Mouse (Mus musculus): ENCODE data around the gene Gm44503.
A peak's percentile ranks its signal among the peaks of the same experiment; 100 is the strongest.

Gene Gm44503

DNA sequence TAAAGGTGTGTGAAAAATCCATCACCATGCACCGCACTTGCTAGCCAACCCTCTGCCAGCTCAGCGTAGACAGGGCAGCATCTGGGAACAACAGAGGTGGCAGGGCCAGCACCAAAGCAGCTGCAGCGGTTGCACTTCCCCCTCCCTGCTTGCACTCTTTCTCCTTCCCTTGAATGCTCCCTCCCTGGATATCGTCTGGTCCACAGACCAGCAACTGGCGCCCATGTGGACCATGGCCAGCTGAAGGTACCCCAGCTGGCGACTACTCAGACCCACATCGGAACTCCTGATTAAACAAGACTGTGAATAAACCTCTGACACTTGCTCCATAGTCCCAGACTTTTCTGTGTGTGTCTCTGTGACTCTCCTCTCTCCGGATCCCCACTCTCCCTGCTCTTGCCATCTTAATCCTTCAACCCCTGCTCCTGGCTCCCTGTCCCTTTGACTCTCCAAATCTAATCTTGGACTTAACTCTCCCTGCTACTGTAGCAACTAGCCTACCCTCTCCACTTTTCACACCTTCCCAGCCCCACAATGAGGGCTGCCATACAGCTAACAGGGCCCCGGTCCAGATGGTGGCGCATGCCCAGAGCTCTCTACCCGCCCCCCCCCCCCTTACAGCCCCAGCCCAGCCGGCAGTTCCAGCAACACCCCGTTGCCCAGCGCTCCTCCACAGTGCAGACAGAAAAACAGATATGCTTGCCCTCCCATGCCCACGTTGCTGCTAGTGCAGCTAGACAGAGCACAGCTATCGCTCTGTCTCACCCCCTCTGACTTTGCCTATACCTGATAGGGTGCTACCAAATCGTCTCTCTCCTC, 67.4 kb downstream of the Gm44503 start:
- Histone ChIP-seq H3K36me3 (ENCODE audit: control insufficient read depth, insufficient read depth, low read length, poor library complexity, severe bottlenecking) (peaks cover 7% of the 10 kb centered on the region), H3K27me3 (ENCODE audit: control insufficient read depth, insufficient read depth, low read length, poor library complexity, severe bottlenecking) (no peaks in the 10 kb centered on the region)
- DNase-seq (ENCODE audit: low read depth, low spot score): no peak

DNA sequence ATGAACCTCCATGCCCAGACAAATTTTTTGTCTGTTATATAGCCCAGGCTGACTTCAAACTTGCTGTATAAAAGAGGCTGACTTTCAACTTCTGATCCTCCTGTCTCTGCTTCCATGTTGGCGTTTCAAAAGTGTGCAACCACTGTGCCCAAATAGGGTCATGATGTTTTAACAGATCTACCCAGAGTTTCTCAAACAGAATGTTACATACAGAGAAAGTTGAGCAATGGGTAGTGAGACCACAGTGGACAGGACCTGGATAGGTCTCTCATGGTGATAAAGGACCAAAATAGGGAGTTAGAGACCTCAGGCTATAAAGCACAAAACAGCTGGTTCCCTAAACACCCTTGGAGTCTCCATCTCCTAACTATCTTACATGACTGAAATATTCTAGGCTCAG, 71.8 kb downstream of the Gm44503 start:
- DNase-seq (ENCODE audit: low read depth, low spot score): no peak
- H3K27me3 ChIP-seq (ENCODE audit: control insufficient read depth, insufficient read depth, low read length, poor library complexity, severe bottlenecking): no peaks in the 10 kb centered on the region
- H3K36me3 ChIP-seq (ENCODE audit: control insufficient read depth, insufficient read depth, low read length, poor library complexity, severe bottlenecking): peaks cover 7% of the 10 kb centered on the region

GRCm38 (mm10) chr9:73031421-73031820, 72.8 kb downstream of the Gm44503 start:
- Histone ChIP-seq H3K27me3 (ENCODE audit: control insufficient read depth, insufficient read depth, low read length, poor library complexity, severe bottlenecking) (no peaks in the 10 kb centered on the region), H3K36me3 (ENCODE audit: control insufficient read depth, insufficient read depth, low read length, poor library complexity, severe bottlenecking) (peaks cover 7% of the 10 kb centered on the region)
- no peak for DNase-seq (ENCODE audit: low read depth, low spot score)

GRCm38 (mm10) chr9:73033406-73033805, 74.8 kb downstream of the Gm44503 start:
- Histone ChIP-seq H3K36me3 (ENCODE audit: control insufficient read depth, insufficient read depth, low read length, poor library complexity, severe bottlenecking) (peaks cover 7% of the 10 kb centered on the region; the same call in 1 of the 2 replicates), H3K27me3 (ENCODE audit: control insufficient read depth, insufficient read depth, low read length, poor library complexity, severe bottlenecking) (no peaks in the 10 kb centered on the region)
- DNase-seq (ENCODE audit: low read depth, low spot score): no peak

DNA sequence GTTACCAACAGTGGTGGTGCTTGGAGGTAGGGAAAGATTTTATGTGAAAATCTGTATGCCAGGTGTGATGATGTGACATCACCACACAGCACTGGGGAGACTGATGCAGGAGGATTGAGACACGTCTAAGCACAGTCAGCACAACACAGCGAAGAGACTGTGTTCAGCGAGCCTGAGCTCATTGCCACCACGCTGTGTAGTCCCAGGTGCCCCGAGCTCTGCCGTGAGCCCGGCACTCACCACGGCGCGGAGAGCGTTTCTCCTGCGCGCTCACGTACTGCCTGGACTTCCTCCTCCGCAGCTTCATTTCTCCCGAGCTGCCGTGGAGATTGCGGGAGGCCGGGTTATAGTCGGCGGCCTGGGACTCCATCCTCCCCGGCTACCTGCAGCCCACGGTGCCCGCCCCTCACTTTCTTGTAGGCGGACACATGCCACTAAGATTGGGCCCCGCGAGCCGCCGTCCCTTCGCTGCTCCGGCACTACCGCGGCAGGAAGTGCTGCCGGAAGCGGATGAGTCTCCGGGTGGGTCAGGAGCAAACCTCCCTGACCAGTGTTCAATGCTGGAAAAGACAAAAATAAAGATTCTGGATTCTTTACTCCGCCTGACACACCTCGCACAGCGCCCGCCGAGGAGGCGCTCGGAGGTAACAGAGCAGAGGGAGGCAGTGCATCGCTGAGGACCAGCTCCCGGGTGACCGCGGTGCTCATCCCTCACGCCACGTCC, 80.7 kb downstream of the Gm44503 start:
- no peaks in the 10 kb centered on the region for H3K27me3 ChIP-seq (ENCODE audit: control insufficient read depth, insufficient read depth, low read length, poor library complexity, severe bottlenecking)
- peak; percentile 90 for DNase-seq (ENCODE audit: low read depth, low spot score)

DNA sequence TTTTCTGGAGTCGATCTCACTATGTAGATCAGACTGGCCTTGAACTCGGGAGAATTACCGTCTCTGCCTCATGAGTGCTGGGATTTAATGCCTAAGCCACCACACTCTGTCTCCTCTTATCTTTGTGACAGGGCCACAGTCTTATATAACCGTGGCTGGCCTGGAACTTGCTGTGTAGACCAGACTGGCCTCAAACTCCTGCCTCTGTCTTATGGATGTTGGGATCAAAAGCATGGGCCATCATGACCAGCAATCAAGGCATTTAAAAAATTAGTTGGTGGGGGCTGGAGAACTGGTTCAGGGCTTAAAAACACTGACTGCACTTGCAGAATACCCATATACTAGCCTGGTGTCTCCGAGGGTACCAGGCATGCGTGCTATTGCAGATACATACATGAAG, 81.4 kb downstream of the Gm44503 start, which contains the start of gene Pigb:
Pigb (minus strand) TSS at position 299 of the 400 bp plus-strand sequence.
- Histone ChIP-seq H3K36me3 (ENCODE audit: control insufficient read depth, insufficient read depth, low read length, poor library complexity, severe bottlenecking) (no peaks in the 10 kb centered on the region), H3K27me3 (ENCODE audit: control insufficient read depth, insufficient read depth, low read length, poor library complexity, severe bottlenecking) (no peaks in the 10 kb centered on the region)
- DNase-seq (ENCODE audit: low read depth, low spot score): no peak

More for the DNA sequence above, 80.7 kb downstream of the Gm44503 start:
- H3K36me3 ChIP-seq (ENCODE audit: control insufficient read depth, insufficient read depth, low read length, poor library complexity, severe bottlenecking): no peaks in the 10 kb centered on the region

GRCm38 (mm10) chr9:73044146-73045079, 85.8 kb downstream of the Gm44503 start, which contains the start of gene Rab27a:
TSS of gene Rab27a (plus strand) at chr9:73044854.
- peak; percentile 92 for DNase-seq (ENCODE audit: low read depth, low spot score)
- H3K27me3 ChIP-seq (ENCODE audit: control insufficient read depth, insufficient read depth, low read length, poor library complexity, severe bottlenecking): no peaks in the 10 kb centered on the region
- H3K36me3 ChIP-seq (ENCODE audit: control insufficient read depth, insufficient read depth, low read length, poor library complexity, severe bottlenecking): no peaks in the 10 kb centered on the region

GRCm38 (mm10) chr9:73045204-73045603, 86.6 kb downstream of the Gm44503 start:
- DNase-seq (ENCODE audit: low read depth, low spot score): no peak
- Histone ChIP-seq H3K27me3 (ENCODE audit: control insufficient read depth, insufficient read depth, low read length, poor library complexity, severe bottlenecking) (no peaks in the 10 kb centered on the region), H3K36me3 (ENCODE audit: control insufficient read depth, insufficient read depth, low read length, poor library complexity, severe bottlenecking) (no peaks in the 10 kb centered on the region)

DNA sequence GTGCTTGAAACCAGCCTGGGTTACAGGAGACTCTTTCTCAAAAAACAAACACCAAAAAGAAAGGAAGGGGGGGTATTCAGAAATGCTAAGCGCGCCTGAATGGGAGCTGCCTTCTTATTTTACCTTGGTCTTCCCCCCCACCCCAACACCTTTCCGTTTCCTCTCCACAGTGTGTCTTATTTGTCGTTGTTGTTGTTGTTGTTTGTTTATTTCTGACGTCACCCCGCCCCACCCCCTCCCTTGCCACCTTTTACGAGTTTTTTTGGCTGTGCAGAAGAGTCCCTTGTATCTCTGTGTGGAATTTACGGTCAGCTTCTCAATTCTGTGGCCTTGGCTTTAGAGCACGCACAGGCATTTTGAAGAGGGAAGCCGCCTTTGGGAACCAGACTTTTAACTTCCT, 87.1 kb downstream of the Gm44503 start:
- H3K27me3 ChIP-seq (ENCODE audit: control insufficient read depth, insufficient read depth, low read length, poor library complexity, severe bottlenecking): no peaks in the 10 kb centered on the region
- no peaks in the 10 kb centered on the region for H3K36me3 ChIP-seq (ENCODE audit: control insufficient read depth, insufficient read depth, low read length, poor library complexity, severe bottlenecking)
- DNase-seq (ENCODE audit: low read depth, low spot score): no peak

- DNase-seq (ENCODE audit: low read depth, low spot score): no peak
- Histone ChIP-seq H3K36me3 (ENCODE audit: control insufficient read depth, insufficient read depth, low read length, poor library complexity, severe bottlenecking) (no peaks in the 10 kb centered on the region), H3K27me3 (ENCODE audit: control insufficient read depth, insufficient read depth, low read length, poor library complexity, severe bottlenecking) (no peaks in the 10 kb centered on the region)
Observed at GRCm38 (mm10) chr9:73047906-73048305, 89.3 kb downstream of the Gm44503 start.

GRCm38 (mm10) chr9:73048927-73049326, 90.3 kb downstream of the Gm44503 start:
- no peaks in the 10 kb centered on the region for H3K36me3 ChIP-seq (ENCODE audit: control insufficient read depth, insufficient read depth, low read length, poor library complexity, severe bottlenecking)

DNA sequence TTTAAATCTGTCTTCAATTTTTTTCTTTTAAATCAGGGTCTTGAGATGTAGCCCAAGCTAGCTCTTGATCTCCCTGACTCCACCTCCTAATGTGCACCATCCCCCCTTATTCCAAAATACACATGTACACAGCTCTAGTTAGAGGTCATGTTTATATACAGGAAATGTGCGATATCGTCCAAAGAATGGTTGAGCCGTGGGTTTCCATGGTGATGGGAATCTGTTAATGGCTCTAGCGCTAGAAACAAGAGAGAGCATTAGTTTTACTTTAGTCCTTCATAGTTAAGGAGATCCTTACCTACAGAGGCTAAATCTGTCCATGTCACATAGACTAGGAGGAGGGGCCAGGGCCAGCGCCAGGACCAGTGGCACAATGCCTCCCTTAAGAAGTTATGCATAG, 91.2 kb downstream of the Gm44503 start:
- Histone ChIP-seq H3K36me3 (ENCODE audit: control insufficient read depth, insufficient read depth, low read length, poor library complexity, severe bottlenecking) (no peaks in the 10 kb centered on the region), H3K27me3 (ENCODE audit: control insufficient read depth, insufficient read depth, low read length, poor library complexity, severe bottlenecking) (no peaks in the 10 kb centered on the region)
- no peak for DNase-seq (ENCODE audit: low read depth, low spot score)

More at GRCm38 (mm10) chr9:73048927-73049326, 90.3 kb downstream of the Gm44503 start:
- H3K27me3 ChIP-seq (ENCODE audit: control insufficient read depth, insufficient read depth, low read length, poor library complexity, severe bottlenecking): no peaks in the 10 kb centered on the region
- DNase-seq (ENCODE audit: low read depth, low spot score): no peak

GRCm38 (mm10) chr9:73050606-73051005, 92.0 kb downstream of the Gm44503 start:
- no peaks in the 10 kb centered on the region for H3K36me3 ChIP-seq (ENCODE audit: control insufficient read depth, insufficient read depth, low read length, poor library complexity, severe bottlenecking)
- DNase-seq (ENCODE audit: low read depth, low spot score): no peak
- no peaks in the 10 kb centered on the region for H3K27me3 ChIP-seq (ENCODE audit: control insufficient read depth, insufficient read depth, low read length, poor library complexity, severe bottlenecking)

DNA sequence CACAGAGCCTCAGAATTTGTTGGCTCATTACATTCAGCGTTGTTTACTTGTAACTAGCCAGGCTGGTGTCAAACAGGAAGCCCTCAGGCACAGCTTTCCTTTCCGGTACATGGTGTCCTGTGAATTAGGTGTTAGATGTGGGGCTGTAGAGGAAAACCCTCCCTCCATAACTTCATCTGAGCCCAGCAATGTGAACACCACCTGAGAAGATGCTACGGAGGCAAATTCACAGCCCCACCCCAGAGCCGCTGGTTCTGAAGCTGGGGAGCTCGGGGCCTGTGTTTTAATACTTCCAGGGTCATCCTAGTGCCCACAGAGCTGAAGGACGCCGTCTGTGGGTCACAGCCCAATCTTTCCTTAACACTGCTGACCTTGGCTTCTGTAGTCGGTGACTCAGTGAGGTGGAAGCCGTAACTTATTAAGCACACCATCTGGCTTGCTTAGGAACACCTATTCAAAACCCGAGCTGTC, 96.8 kb downstream of the Gm44503 start:
- no peaks in the 10 kb centered on the region for H3K36me3 ChIP-seq (ENCODE audit: control insufficient read depth, insufficient read depth, low read length, poor library complexity, severe bottlenecking)
- no peaks in the 10 kb centered on the region for H3K27me3 ChIP-seq (ENCODE audit: control insufficient read depth, insufficient read depth, low read length, poor library complexity, severe bottlenecking)
- DNase-seq (ENCODE audit: low read depth, low spot score): no peak
